9 mouse cellular contexts compared by ENCODE assay signal in genomic region chr9:94534795-94535194, GRCm38 (mm10). TPM values are rescaled to one million over a fixed set of nuclear protein-coding genes. Genes with fewer than 3 reads are reported as not detected.
A peak's percentile ranks its signal among the peaks of the same experiment; 100 is the strongest.
DNase-seq lines count a peak whose midpoint lies in the region; ATAC-seq and TF ChIP-seq lines count a peak whose summit lies in the region.
"Had no signal": no experiment of that assay in that cellular context is flagged by ENCODE, and none has a peak within 500 bp of the region (broad histone marks: within the 10 kb centered on the region; RNA-seq: fewer than 3 reads in every experiment).

No protein-coding gene starts in this region.

- no peak overlapping the region for H3K9ac ChIP-seq in kidney, embryonic 15.5 days
- H3K9ac ChIP-seq in embryonic facial prominence, embryonic 14.5 days (ENCODE audit: low read depth, low read length), result no peak overlapping the region

- peak overlapping the region; percentile 79 for H3K4me2 ChIP-seq in kidney, embryonic 15.5 days
- H3K4me2 ChIP-seq in embryonic facial prominence, embryonic 14.5 days (ENCODE audit: low read depth, low read length), result peak overlapping the region; percentile 58

- CTCF ChIA-PET in Patski (lab: Charles Lee), result no interaction called here

- H3K27me3 ChIP-seq in kidney, embryonic 15.5 days, result no peaks in the 10 kb centered on the region
- no peaks in the 10 kb centered on the region for H3K27me3 ChIP-seq in Patski
- H3K27me3 ChIP-seq in embryonic facial prominence, embryonic 14.5 days (replicated peaks; ENCODE audit: control insufficient read depth, insufficient read depth, low read length), result no peaks in the 10 kb centered on the region
- H3K27me3 ChIP-seq in midbrain, embryonic 10.5 days (ENCODE audit: low read depth, poor library complexity, severe bottlenecking), result no peaks in the 10 kb centered on the region
- H3K27me3 ChIP-seq: liver, embryonic 13.5 days had no signal

- peak overlapping the region; percentile 59 for H3K4me3 ChIP-seq in kidney, embryonic 15.5 days (replicated peaks)
- peak overlapping the region; percentile 67 for H3K4me3 ChIP-seq in embryonic facial prominence, embryonic 14.5 days (ENCODE audit: low read depth, low read length)
- H3K4me3 ChIP-seq in midbrain, embryonic 10.5 days, result peak overlapping the region; percentile 81

- in situ Hi-C loops in Patski (cut with MboI; ENCODE audit: low pct_unique_long_range_greater_than_20kb), result loop anchor here (5.0 to 25.0 kb wide), 3 partner anchors 122 to 420 kb away; no protein-coding TSS in a partner anchor

- POLR2A ChIA-PET in Patski (lab: Charles Lee), result no interaction called here

- TF ChIP-seq CTCF in Patski (IDR thresholded peaks at IDR 0.05), result peak; percentile 46

- H3K9me3 ChIP-seq in kidney, embryonic 15.5 days (replicated peaks), result no peaks in the 10 kb centered on the region
- no peaks in the 10 kb centered on the region for H3K9me3 ChIP-seq in embryonic facial prominence, embryonic 14.5 days (ENCODE audit: control insufficient read depth, low read length)
- no peaks in the 10 kb centered on the region for H3K9me3 ChIP-seq in midbrain, embryonic 10.5 days (replicated peaks)
- H3K9me3 ChIP-seq: liver, embryonic 13.5 days had no signal

- peaks cover 22% of the 10 kb centered on the region for H3K4me1 ChIP-seq in kidney, embryonic 15.5 days
- H3K4me1 ChIP-seq in embryonic facial prominence, embryonic 14.5 days (ENCODE audit: control insufficient read depth, insufficient read depth, low read length), result peaks cover 24% of the 10 kb centered on the region
- peaks cover 61% of the 10 kb centered on the region for H3K4me1 ChIP-seq in midbrain, embryonic 10.5 days

- H3K27ac ChIP-seq in kidney, embryonic 15.5 days, result no peak overlapping the region
- no peak overlapping the region for H3K27ac ChIP-seq in embryonic facial prominence, embryonic 14.5 days (replicated peaks; ENCODE audit: low read depth, low read length)
- no peak overlapping the region for H3K27ac ChIP-seq in midbrain, embryonic 10.5 days (replicated peaks)
- H3K27ac ChIP-seq: liver, embryonic 13.5 days had no signal

- no peak for DNase-seq in kidney, adult 18-20 months
- DNase-seq in Patski (ENCODE audit: low read depth, low spot score), result no peak
- no peak for DNase-seq in embryonic facial prominence, embryonic 14.5 days (ENCODE audit: low spot score)
- DNase-seq in midbrain, embryonic 10.5 days (ENCODE audit: low spot score), result no peak
- DNase-seq in spleen, adult 12 weeks (ENCODE audit: low spot score), result no peak
- DNase-seq in urinary bladder, postnatal 10 days (ENCODE audit: low spot score), result no peak
- no peak for DNase-seq in thymus, postnatal 0 days (ENCODE audit: low spot score)
- DNase-seq: liver, embryonic 13.5 days had no signal

- no peak for ATAC-seq in kidney, embryonic 15.5 days (replicated peaks; ENCODE audit: low FRiP score)
- ATAC-seq in Patski, result no peak
- no peak for ATAC-seq in embryonic facial prominence, embryonic 14.5 days (ENCODE audit: low read depth)

- H3K36me3 ChIP-seq in kidney, embryonic 15.5 days, result no peaks in the 10 kb centered on the region
- H3K36me3 ChIP-seq in embryonic facial prominence, embryonic 14.5 days (ENCODE audit: control insufficient read depth, insufficient read depth, low read length), result no peaks in the 10 kb centered on the region
- no peaks in the 10 kb centered on the region for H3K36me3 ChIP-seq in midbrain, embryonic 10.5 days
- H3K36me3 ChIP-seq: liver, embryonic 13.5 days had no signal

RNA-seq across cellular contexts. Expression of gene 1190002N15Rik, which starts 3.1 kb away (rescaled TPM):
- polyA plus RNA-seq in kidney, embryonic 15.5 days (2015; fragmentation: Nextera tagmentation; extraction: Ambion mirVana), result 8.6 and 12.0 TPM in 2 replicates
- polyA plus RNA-seq in Patski (2021), result 12.3 TPM
- polyA plus RNA-seq in embryonic facial prominence, embryonic 14.5 days (2014; fragmentation: Nextera tagmentation; extraction: Ambion mirVana), result 26.7 and 32.6 TPM in 2 replicates
- 6.6 and 6.7 TPM in 2 replicates for polyA plus RNA-seq in midbrain, embryonic 10.5 days (2016; fragmentation: Nextera tagmentation; extraction: Ambion mirVana)
- 15.8 and 16.8 TPM in 2 replicates for polyA plus RNA-seq in thymus, postnatal 0 days (2015; fragmentation: Nextera tagmentation; extraction: Ambion mirVana)
